Mouse (Mus musculus): ENCODE measurements around the gene Scn3b. TPM values are rescaled to one million over a fixed set of nuclear protein-coding genes. Genes with fewer than 3 reads are reported as not detected.

The Scn3b gene
- polyA plus RNA-seq, 1 experiment from 2014 or later = 168 TPM

DNA sequence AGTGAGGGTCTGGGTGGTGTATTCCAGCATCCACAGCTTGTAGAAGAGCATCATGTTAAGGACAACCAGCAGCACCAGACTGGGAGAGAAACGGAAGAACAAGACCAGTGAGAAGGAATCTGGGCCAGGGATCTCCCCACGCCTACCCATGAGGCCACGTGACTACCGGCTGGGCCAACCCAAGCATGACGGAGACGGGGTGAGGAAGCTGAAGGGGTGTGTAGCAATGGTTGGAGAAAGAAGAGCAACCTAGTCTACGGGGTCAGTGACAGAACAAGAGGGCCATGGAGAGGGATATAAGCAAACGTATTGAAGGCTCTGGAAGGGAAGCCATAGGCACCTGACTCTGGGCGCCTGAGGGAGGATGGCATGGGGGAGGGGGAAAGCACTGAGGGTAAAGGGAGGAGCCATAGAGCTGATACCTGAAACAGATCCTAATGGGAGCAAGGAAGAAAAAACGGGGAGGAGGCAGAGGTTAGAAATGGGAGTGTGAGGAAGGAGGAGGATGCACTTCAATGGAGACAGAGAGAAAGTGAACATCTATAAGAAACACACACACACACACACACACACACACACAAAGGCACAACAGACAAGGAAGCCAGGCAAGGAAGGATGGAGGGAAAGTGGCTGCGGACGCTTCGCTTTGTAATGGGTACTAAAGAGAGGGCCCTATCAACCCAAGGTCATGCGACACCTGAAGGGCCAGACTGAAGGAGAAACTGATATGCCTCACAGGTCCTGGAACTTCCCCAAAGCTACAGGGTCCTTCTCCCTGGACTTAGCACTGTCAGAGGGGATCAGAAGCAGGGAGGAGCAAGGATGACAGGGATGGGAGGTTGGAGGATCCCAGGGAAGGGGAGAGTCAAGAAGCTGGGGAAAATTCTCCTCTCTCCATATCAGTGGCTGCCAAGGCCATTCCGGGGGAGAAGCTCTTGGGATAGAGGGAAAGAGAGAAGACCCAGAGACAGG lies 31.3 kb downstream of the Scn3b start:
- Histone ChIP-seq H3K4me1 (replicated peaks; ENCODE audit: control insufficient read depth, insufficient read depth, low read length) (no peaks in the 10 kb centered on the region), H3K9me3 (ENCODE audit: control insufficient read depth, low read length) (no peaks in the 10 kb centered on the region), H3K4me3 (replicated peaks; ENCODE audit: low read length) (no peak overlapping the region), H3K27me3 (ENCODE audit: control insufficient read depth, insufficient read depth, low read length) (no peaks in the 10 kb centered on the region), H3K9ac (no peak overlapping the region), H3K27ac (no peak overlapping the region), H3K4me2 (replicated peaks) (no peak overlapping the region), H3K36me3 (replicated peaks; ENCODE audit: control insufficient read depth, insufficient read depth) (peaks cover 99% of the 10 kb centered on the region)
- no peak for DNase-seq (ENCODE audit: low spot score)
- no peak for ATAC-seq (ENCODE audit: low FRiP score)
- WGBS = 92% methylated on average over 15 of the region's 15 CpGs

- no peaks in the 10 kb centered on the region for H3K4me1 ChIP-seq (replicated peaks; ENCODE audit: control insufficient read depth, insufficient read depth, low read length)
- H3K9me3 ChIP-seq (ENCODE audit: control insufficient read depth, low read length) = no peaks in the 10 kb centered on the region
- no peak for ATAC-seq (ENCODE audit: low FRiP score)
- DNase-seq (ENCODE audit: low spot score) = no peak
- WGBS = 86% methylated on average over 5 of the region's 5 CpGs
- H3K4me3 ChIP-seq (replicated peaks; ENCODE audit: low read length) = no peak overlapping the region
- H3K9ac ChIP-seq = no peak overlapping the region
- no peak overlapping the region for H3K27ac ChIP-seq
- no peaks in the 10 kb centered on the region for H3K27me3 ChIP-seq (ENCODE audit: control insufficient read depth, insufficient read depth, low read length)
- H3K36me3 ChIP-seq (replicated peaks; ENCODE audit: control insufficient read depth, insufficient read depth) = peaks cover 99% of the 10 kb centered on the region
- no peak overlapping the region for H3K4me2 ChIP-seq (replicated peaks)
These were observed 32.5 kb downstream of the Scn3b start for GRCm38 (mm10) chr9:40301475-40301874.

DNA sequence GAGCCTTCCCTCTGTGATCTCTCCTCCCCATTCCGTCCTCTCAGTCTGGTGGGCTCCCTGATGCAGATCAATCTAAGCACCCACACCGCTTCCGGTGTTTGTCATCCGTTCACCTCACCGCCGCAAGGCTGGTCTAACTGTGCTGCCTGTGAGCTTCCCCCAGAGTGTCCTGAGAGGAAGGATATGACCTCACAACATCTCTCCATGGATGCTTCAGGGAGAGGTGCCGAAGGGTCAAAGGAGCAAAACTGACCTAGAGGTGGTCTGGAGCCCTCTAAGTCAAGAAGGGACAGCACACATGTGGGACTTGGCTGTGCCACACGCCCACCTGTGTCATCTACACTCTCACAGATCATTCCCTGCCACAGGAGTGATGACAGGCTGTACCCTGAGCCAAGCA lies 33.4 kb downstream of the Scn3b start:
- 91% methylated on average over 8 of the region's 8 CpGs for WGBS
- no peak for ATAC-seq (ENCODE audit: low FRiP score)

DNA sequence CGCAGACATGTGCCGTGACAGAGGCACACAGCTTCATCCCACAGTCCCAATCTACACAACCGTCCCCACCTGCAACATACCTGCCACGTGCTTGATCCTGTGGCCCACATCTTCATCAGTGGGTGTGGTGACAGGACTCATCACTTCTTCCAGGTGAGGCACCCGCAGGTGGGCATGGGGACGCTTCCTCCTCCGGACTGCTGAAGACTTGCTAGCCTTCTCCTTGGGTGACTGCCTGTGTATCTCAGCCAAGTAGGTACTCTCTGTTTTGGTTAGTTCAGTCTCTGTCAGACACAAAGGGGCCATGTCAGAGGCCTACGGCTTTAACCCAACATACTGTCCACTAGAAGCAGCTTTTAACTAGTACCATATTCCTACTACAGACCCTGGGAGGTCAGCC lies 35.2 kb downstream of the Scn3b start:
- Histone ChIP-seq H3K27me3 (ENCODE audit: control insufficient read depth, insufficient read depth, low read length) (no peaks in the 10 kb centered on the region), H3K4me2 (replicated peaks) (no peak overlapping the region), H3K4me1 (replicated peaks; ENCODE audit: control insufficient read depth, insufficient read depth, low read length) (no peaks in the 10 kb centered on the region), H3K36me3 (replicated peaks; ENCODE audit: control insufficient read depth, insufficient read depth) (peaks cover 94% of the 10 kb centered on the region), H3K27ac (no peak overlapping the region), H3K9ac (no peak overlapping the region), H3K4me3 (replicated peaks; ENCODE audit: low read length) (no peak overlapping the region), H3K9me3 (ENCODE audit: control insufficient read depth, low read length) (no peaks in the 10 kb centered on the region)
- ATAC-seq (ENCODE audit: low FRiP score) (no peak), DNase-seq (ENCODE audit: low spot score) (no peak)
- WGBS = 98% methylated on average over 8 of the region's 8 CpGs

More for the DNA sequence above, 33.4 kb downstream of the Scn3b start:
- no peak overlapping the region for H3K27ac ChIP-seq
- H3K9ac ChIP-seq = no peak overlapping the region
- H3K36me3 ChIP-seq (replicated peaks; ENCODE audit: control insufficient read depth, insufficient read depth) = peaks cover 99% of the 10 kb centered on the region
- no peaks in the 10 kb centered on the region for H3K4me1 ChIP-seq (replicated peaks; ENCODE audit: control insufficient read depth, insufficient read depth, low read length)
- H3K4me2 ChIP-seq (replicated peaks) = no peak overlapping the region
- DNase-seq (ENCODE audit: low spot score) = no peak
- no peaks in the 10 kb centered on the region for H3K9me3 ChIP-seq (ENCODE audit: control insufficient read depth, low read length)
- H3K4me3 ChIP-seq (replicated peaks; ENCODE audit: low read length) = no peak overlapping the region
- no peaks in the 10 kb centered on the region for H3K27me3 ChIP-seq (ENCODE audit: control insufficient read depth, insufficient read depth, low read length)

- Histone ChIP-seq H3K4me3 (replicated peaks; ENCODE audit: low read length) (no peak overlapping the region), H3K4me2 (replicated peaks) (no peak overlapping the region), H3K36me3 (replicated peaks; ENCODE audit: control insufficient read depth, insufficient read depth) (peaks cover 95% of the 10 kb centered on the region), H3K27me3 (ENCODE audit: control insufficient read depth, insufficient read depth, low read length) (no peaks in the 10 kb centered on the region), H3K4me1 (replicated peaks; ENCODE audit: control insufficient read depth, insufficient read depth, low read length) (no peaks in the 10 kb centered on the region), H3K9me3 (ENCODE audit: control insufficient read depth, low read length) (no peaks in the 10 kb centered on the region), H3K9ac (no peak overlapping the region), H3K27ac (no peak overlapping the region)
- ATAC-seq (ENCODE audit: low FRiP score) (0 out of 2 replicates have a peak, but pooled peaks have one; percentile 51), DNase-seq (ENCODE audit: low spot score) (no peak)
- WGBS = 70% methylated on average over 3 of the region's 3 CpGs
These were observed 38.3 kb downstream of the Scn3b start for GRCm38 (mm10) chr9:40307311-40307710.

DNA sequence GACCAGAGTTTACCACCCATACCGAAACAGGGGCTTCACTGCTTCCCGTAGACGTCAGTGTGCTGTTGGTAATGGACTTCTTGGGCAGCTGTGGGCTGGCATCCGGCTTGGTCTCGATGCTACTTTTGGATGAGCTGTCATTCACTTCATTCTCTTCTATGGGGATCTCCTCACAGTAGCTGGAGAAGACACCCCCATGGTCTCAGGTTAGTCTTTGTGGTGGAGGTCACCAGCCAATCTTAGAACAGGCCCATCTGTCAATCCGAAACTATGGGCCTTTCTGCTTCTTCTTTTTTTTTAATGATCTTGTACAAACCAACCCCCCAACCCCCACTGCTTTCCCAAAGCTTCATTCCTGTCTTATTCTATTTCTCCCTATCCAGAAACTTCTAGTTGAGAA lies 40.9 kb downstream of the Scn3b start:
- no peak for DNase-seq (ENCODE audit: low spot score)
- Histone ChIP-seq H3K9ac (no peak overlapping the region), H3K9me3 (ENCODE audit: control insufficient read depth, low read length) (no peaks in the 10 kb centered on the region), H3K27ac (no peak overlapping the region), H3K36me3 (replicated peaks; ENCODE audit: control insufficient read depth, insufficient read depth) (peaks cover 91% of the 10 kb centered on the region), H3K4me2 (replicated peaks) (no peak overlapping the region), H3K27me3 (ENCODE audit: control insufficient read depth, insufficient read depth, low read length) (no peaks in the 10 kb centered on the region), H3K4me1 (replicated peaks; ENCODE audit: control insufficient read depth, insufficient read depth, low read length) (no peaks in the 10 kb centered on the region), H3K4me3 (replicated peaks; ENCODE audit: low read length) (no peak overlapping the region)
- 93% methylated on average over 6 of the region's 6 CpGs for WGBS
- ATAC-seq (ENCODE audit: low FRiP score) = no peak

- Histone ChIP-seq H3K9ac (no peak overlapping the region), H3K27ac (no peak overlapping the region), H3K4me2 (replicated peaks) (no peak overlapping the region), H3K4me3 (replicated peaks; ENCODE audit: low read length) (no peak overlapping the region), H3K4me1 (replicated peaks; ENCODE audit: control insufficient read depth, insufficient read depth, low read length) (no peaks in the 10 kb centered on the region), H3K9me3 (ENCODE audit: control insufficient read depth, low read length) (no peaks in the 10 kb centered on the region), H3K36me3 (replicated peaks; ENCODE audit: control insufficient read depth, insufficient read depth) (peaks cover 89% of the 10 kb centered on the region), H3K27me3 (ENCODE audit: control insufficient read depth, insufficient read depth, low read length) (no peaks in the 10 kb centered on the region)
- WGBS = 60% methylated on average over 9 of the region's 9 CpGs
- no peak for DNase-seq (ENCODE audit: low spot score)
- ATAC-seq (ENCODE audit: low FRiP score) = no peak
These were observed 42.8 kb downstream of the Scn3b start for GRCm38 (mm10) chr9:40311813-40312212.

- Histone ChIP-seq H3K4me2 (replicated peaks) (no peak overlapping the region), H3K4me1 (replicated peaks; ENCODE audit: control insufficient read depth, insufficient read depth, low read length) (no peaks in the 10 kb centered on the region), H3K9me3 (ENCODE audit: control insufficient read depth, low read length) (no peaks in the 10 kb centered on the region), H3K27me3 (ENCODE audit: control insufficient read depth, insufficient read depth, low read length) (no peaks in the 10 kb centered on the region), H3K36me3 (replicated peaks; ENCODE audit: control insufficient read depth, insufficient read depth) (peaks cover 68% of the 10 kb centered on the region), H3K4me3 (replicated peaks; ENCODE audit: low read length) (no peak overlapping the region), H3K9ac (no peak overlapping the region), H3K27ac (no peak overlapping the region)
- no peak for DNase-seq (ENCODE audit: low spot score)
- WGBS = 92% methylated on average over 9 of the region's 9 CpGs
- ATAC-seq (ENCODE audit: low FRiP score) = no peak
These were observed 48.0 kb downstream of the Scn3b start for GRCm38 (mm10) chr9:40316865-40317660.

DNA sequence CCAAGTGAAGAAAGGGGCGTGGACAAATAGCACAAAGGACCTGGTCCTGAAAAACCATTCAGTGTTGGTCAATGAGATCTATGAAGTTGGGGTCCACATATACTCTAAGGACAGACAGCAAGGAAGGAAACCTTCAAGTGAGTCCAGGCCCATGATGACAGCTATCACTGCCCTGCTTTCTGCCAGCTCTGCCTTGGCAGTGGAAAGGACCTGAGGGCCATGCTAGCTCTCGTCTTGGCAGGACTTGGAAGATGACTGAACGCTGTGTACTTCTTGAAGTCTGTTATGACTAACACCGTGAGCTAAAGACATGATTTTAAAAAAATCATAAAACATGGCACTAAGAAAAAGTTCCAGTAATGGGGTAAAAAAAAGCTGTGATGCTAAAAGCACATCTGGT lies 48.7 kb downstream of the Scn3b start:
- Histone ChIP-seq H3K27ac (no peak overlapping the region), H3K4me1 (replicated peaks; ENCODE audit: control insufficient read depth, insufficient read depth, low read length) (no peaks in the 10 kb centered on the region), H3K4me3 (replicated peaks; ENCODE audit: low read length) (no peak overlapping the region), H3K9me3 (ENCODE audit: control insufficient read depth, low read length) (no peaks in the 10 kb centered on the region), H3K4me2 (replicated peaks) (no peak overlapping the region), H3K36me3 (replicated peaks; ENCODE audit: control insufficient read depth, insufficient read depth) (peaks cover 61% of the 10 kb centered on the region), H3K27me3 (ENCODE audit: control insufficient read depth, insufficient read depth, low read length) (no peaks in the 10 kb centered on the region), H3K9ac (no peak overlapping the region)
- ATAC-seq (ENCODE audit: low FRiP score) (no peak), DNase-seq (ENCODE audit: low spot score) (no peak)
- 96% methylated on average over 4 of the region's 4 CpGs for WGBS
